Mouse (Mus musculus): ENCODE data around the gene Asb9. TPM values are rescaled to one million over a fixed set of nuclear protein-coding genes. Genes with fewer than 3 reads are reported as not detected.

The Asb9 gene
- total RNA-seq (2014; rRNA removed; ENCODE audit: low replicate concordance): 0.84 TPM in 1 of 2 replicates, not detected in the other
- polyA plus RNA-seq (2015; fragmentation: Nextera tagmentation; extraction: Ambion mirVana): not detected in 2 replicates

- ATAC-seq (ENCODE audit: insufficient read depth, low read depth) (no peak), DNase-seq (ENCODE audit: low spot score) (no peak)
- Histone ChIP-seq H3K36me3 (replicated peaks; ENCODE audit: control insufficient read depth, insufficient read depth, low read length) (no peaks in the 10 kb centered on the region), H3K4me2 (ENCODE audit: low read depth, low read length) (no peak within 1 kb of the TSS), H3K9ac (replicated peaks; ENCODE audit: low read depth, low read length) (no peak within 1 kb of the TSS), H3K4me3 (ENCODE audit: low read depth, low read length) (no peak within 1 kb of the TSS), H3K27me3 (ENCODE audit: control insufficient read depth, insufficient read depth, low read length) (no peaks in the 10 kb centered on the region), H3K9me3 (replicated peaks; ENCODE audit: control insufficient read depth, low read length) (no peaks in the 10 kb centered on the region), H3K27ac (ENCODE audit: low read depth) (no peak within 1 kb of the TSS), H3K4me1 (ENCODE audit: control insufficient read depth, insufficient read depth) (no peaks in the 10 kb centered on the region)
- no peak for TF ChIP-seq CTCF (IDR thresholded peaks at IDR 0.05; ENCODE audit: low read depth)
- TF ChIP-seq EP300 (IDR thresholded peaks at IDR 0.05; ENCODE audit: low read depth): no peak
- WGBS: 62% methylated on average over 10 of the region's 10 CpGs
Measured at GRCm38 (mm10) chrX:164505709-164506498, at the start of gene Asb9. TSS of gene Asb9 (plus strand) at chrX:164506327.

- no peak overlapping the region for H3K4me3 ChIP-seq (ENCODE audit: low read depth, low read length)
- DNase-seq (ENCODE audit: low spot score): no peak
- no peak overlapping the region for H3K27ac ChIP-seq (ENCODE audit: low read depth)
- H3K4me1 ChIP-seq (ENCODE audit: control insufficient read depth, insufficient read depth): no peaks in the 10 kb centered on the region
- no peak for ATAC-seq (ENCODE audit: insufficient read depth, low read depth)
- no peak overlapping the region for H3K4me2 ChIP-seq (ENCODE audit: low read depth, low read length)
- no peak overlapping the region for H3K9ac ChIP-seq (replicated peaks; ENCODE audit: low read depth, low read length)
- no peaks in the 10 kb centered on the region for H3K36me3 ChIP-seq (replicated peaks; ENCODE audit: control insufficient read depth, insufficient read depth, low read length)
- H3K27me3 ChIP-seq (ENCODE audit: control insufficient read depth, insufficient read depth, low read length): no peaks in the 10 kb centered on the region
- TF ChIP-seq CTCF (IDR thresholded peaks at IDR 0.05; ENCODE audit: low read depth) (no peak), EP300 (IDR thresholded peaks at IDR 0.05; ENCODE audit: low read depth) (no peak)
- H3K9me3 ChIP-seq (replicated peaks; ENCODE audit: control insufficient read depth, low read length): no peaks in the 10 kb centered on the region
- 68% methylated on average over 6 of the region's 6 CpGs for WGBS
Measured at GRCm38 (mm10) chrX:164459205-164459878, 46.8 kb upstream of the Asb9 start.

- ATAC-seq (ENCODE audit: insufficient read depth, low read depth) (no peak), DNase-seq (ENCODE audit: low spot score) (no peak)
- no peaks in the 10 kb centered on the region for H3K9me3 ChIP-seq (replicated peaks; ENCODE audit: control insufficient read depth, low read length)
- TF ChIP-seq EP300 (IDR thresholded peaks at IDR 0.05; ENCODE audit: low read depth) (no peak), CTCF (IDR thresholded peaks at IDR 0.05; ENCODE audit: low read depth) (no peak)
- H3K9ac ChIP-seq (replicated peaks; ENCODE audit: low read depth, low read length): no peak overlapping the region
- no peak overlapping the region for H3K4me3 ChIP-seq (ENCODE audit: low read depth, low read length)
- no peak overlapping the region for H3K4me2 ChIP-seq (ENCODE audit: low read depth, low read length)
- H3K27ac ChIP-seq (ENCODE audit: low read depth): no peak overlapping the region
- WGBS: 59% methylated on average over 2 of the region's 2 CpGs
- H3K36me3 ChIP-seq (replicated peaks; ENCODE audit: control insufficient read depth, insufficient read depth, low read length): no peaks in the 10 kb centered on the region
- H3K27me3 ChIP-seq (ENCODE audit: control insufficient read depth, insufficient read depth, low read length): no peaks in the 10 kb centered on the region
- H3K4me1 ChIP-seq (ENCODE audit: control insufficient read depth, insufficient read depth): no peaks in the 10 kb centered on the region
Measured at GRCm38 (mm10) chrX:164502258-164502657, 3.9 kb upstream of the Asb9 start.

GRCm38 (mm10) chrX:164507068-164507467 lies 941 bp downstream of the Asb9 start:
- TF ChIP-seq EP300 (IDR thresholded peaks at IDR 0.05; ENCODE audit: low read depth): no peak
- TF ChIP-seq CTCF (IDR thresholded peaks at IDR 0.05; ENCODE audit: low read depth): no peak
- no peaks in the 10 kb centered on the region for H3K27me3 ChIP-seq (ENCODE audit: control insufficient read depth, insufficient read depth, low read length)
- H3K9ac ChIP-seq (replicated peaks; ENCODE audit: low read depth, low read length): no peak overlapping the region
- no peak overlapping the region for H3K27ac ChIP-seq (ENCODE audit: low read depth)
- H3K4me3 ChIP-seq (ENCODE audit: low read depth, low read length): no peak overlapping the region
- no peak overlapping the region for H3K4me2 ChIP-seq (ENCODE audit: low read depth, low read length)
- DNase-seq (ENCODE audit: low spot score) (no peak), ATAC-seq (ENCODE audit: insufficient read depth, low read depth) (no peak)
- H3K36me3 ChIP-seq (replicated peaks; ENCODE audit: control insufficient read depth, insufficient read depth, low read length): no peaks in the 10 kb centered on the region
- no peaks in the 10 kb centered on the region for H3K9me3 ChIP-seq (replicated peaks; ENCODE audit: control insufficient read depth, low read length)
- WGBS: 78% methylated on average over 4 of the region's 4 CpGs
- no peaks in the 10 kb centered on the region for H3K4me1 ChIP-seq (ENCODE audit: control insufficient read depth, insufficient read depth)

- 38% methylated on average over 3 of the region's 3 CpGs for WGBS
- no peak for TF ChIP-seq CTCF (IDR thresholded peaks at IDR 0.05; ENCODE audit: low read depth)
- no peak for TF ChIP-seq EP300 (IDR thresholded peaks at IDR 0.05; ENCODE audit: low read depth)
- no peak overlapping the region for H3K9ac ChIP-seq (replicated peaks; ENCODE audit: low read depth, low read length)
- H3K36me3 ChIP-seq (replicated peaks; ENCODE audit: control insufficient read depth, insufficient read depth, low read length): no peaks in the 10 kb centered on the region
- no peaks in the 10 kb centered on the region for H3K27me3 ChIP-seq (ENCODE audit: control insufficient read depth, insufficient read depth, low read length)
- DNase-seq (ENCODE audit: low spot score): no peak
- no peaks in the 10 kb centered on the region for H3K9me3 ChIP-seq (replicated peaks; ENCODE audit: control insufficient read depth, low read length)
- H3K4me2 ChIP-seq (ENCODE audit: low read depth, low read length): no peak overlapping the region
- H3K4me3 ChIP-seq (ENCODE audit: low read depth, low read length): no peak overlapping the region
- H3K27ac ChIP-seq (ENCODE audit: low read depth): no peak overlapping the region
- H3K4me1 ChIP-seq (ENCODE audit: control insufficient read depth, insufficient read depth): no peaks in the 10 kb centered on the region
- ATAC-seq (ENCODE audit: insufficient read depth, low read depth): no peak
Measured at GRCm38 (mm10) chrX:164508728-164509127, 2.6 kb downstream of the Asb9 start.
